Mouse (Mus musculus): Measurements from ENCODE around the gene Ttc34. TPM values are rescaled to one million over a fixed set of nuclear protein-coding genes. Genes with fewer than 3 reads are reported as not detected.

Gene Ttc34
- polyA plus RNA-seq, 1 experiment from 2014 or later, result 2.1 TPM

DNA sequence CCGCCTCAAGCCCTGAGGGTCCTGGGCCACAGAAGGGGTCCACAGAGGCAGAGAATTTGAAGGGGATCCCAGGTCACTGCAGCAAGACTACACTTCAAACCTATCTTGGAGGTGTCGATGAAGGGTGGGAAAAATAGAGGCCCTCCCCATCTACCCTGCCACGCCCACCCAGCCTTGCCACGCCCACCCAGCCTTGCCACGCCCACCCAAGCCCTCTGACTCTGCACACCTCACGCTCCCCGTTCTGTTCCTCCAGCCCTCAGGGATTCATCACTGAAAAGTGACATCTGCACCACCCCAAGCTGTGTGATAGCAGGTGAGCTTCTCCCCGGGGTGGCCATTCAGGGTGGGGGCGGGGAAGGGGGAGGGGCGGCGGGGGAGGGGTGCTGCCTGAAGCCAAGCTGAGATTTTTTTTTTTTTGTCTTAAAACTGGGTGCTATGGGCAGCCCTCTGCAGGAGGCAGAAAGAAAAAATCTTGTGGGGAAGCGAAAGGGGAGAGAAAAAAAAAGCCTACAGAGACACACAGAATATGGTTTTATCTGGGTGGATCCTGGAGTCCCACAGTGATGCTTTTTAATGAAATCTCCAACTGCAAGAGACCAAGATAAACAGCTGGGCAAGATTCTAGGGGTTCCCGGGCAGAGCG is 44.9 kb downstream of the Ttc34 start:
- no peak overlapping the region for H3K9ac ChIP-seq (replicated peaks; ENCODE audit: low read depth, low read length)
- no peak overlapping the region for H3K4me2 ChIP-seq (ENCODE audit: low read length)
- 36% methylated on average over 14 of the region's 14 CpGs for WGBS
- H3K9me3 ChIP-seq (ENCODE audit: control insufficient read depth, low read length), result no peaks in the 10 kb centered on the region
- no peak overlapping the region for H3K4me3 ChIP-seq (replicated peaks; ENCODE audit: low read length)
- no peaks in the 10 kb centered on the region for H3K27me3 ChIP-seq (replicated peaks; ENCODE audit: control insufficient read depth, insufficient read depth, low read length)
- H3K36me3 ChIP-seq (ENCODE audit: control insufficient read depth, insufficient read depth), result no peaks in the 10 kb centered on the region
- no peak overlapping the region for H3K27ac ChIP-seq (ENCODE audit: low read length)
- H3K4me1 ChIP-seq (replicated peaks; ENCODE audit: control insufficient read depth, insufficient read depth, low read length), result peaks cover 5% of the 10 kb centered on the region; the same call in 1 of the 2 replicates
- ATAC-seq, result no peak

DNA sequence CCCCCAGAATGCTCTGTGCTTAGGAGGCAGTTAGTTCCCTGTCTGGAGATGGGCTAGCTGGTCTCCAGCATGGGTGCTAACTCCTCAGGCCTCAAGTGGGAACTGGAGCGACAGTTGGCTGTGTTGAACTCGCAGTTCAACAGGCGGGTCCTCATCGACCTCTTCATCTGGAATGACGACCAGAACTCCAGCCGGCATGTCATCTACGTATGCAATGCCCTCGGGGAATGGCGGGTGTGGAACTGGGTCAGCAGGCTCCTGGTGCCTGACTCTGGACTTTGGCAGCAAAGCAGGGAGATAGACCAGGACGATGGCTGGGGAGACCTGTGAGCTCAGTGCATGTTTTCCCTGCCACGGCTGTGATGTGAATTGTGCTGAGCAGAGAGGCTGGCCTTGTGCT is 48.2 kb downstream of the Ttc34 start:
- no peak overlapping the region for H3K27ac ChIP-seq (ENCODE audit: low read length)
- no peak overlapping the region for H3K4me2 ChIP-seq (ENCODE audit: low read length)
- WGBS, result 89% methylated on average over 11 of the region's 11 CpGs
- H3K9me3 ChIP-seq (ENCODE audit: control insufficient read depth, low read length), result no peaks in the 10 kb centered on the region
- H3K4me1 ChIP-seq (replicated peaks; ENCODE audit: control insufficient read depth, insufficient read depth, low read length), result no peaks in the 10 kb centered on the region
- H3K4me3 ChIP-seq (replicated peaks; ENCODE audit: low read length), result no peak overlapping the region
- ATAC-seq, result no peak
- no peak overlapping the region for H3K9ac ChIP-seq (replicated peaks; ENCODE audit: low read depth, low read length)
- H3K36me3 ChIP-seq (ENCODE audit: control insufficient read depth, insufficient read depth), result no peaks in the 10 kb centered on the region
- no peaks in the 10 kb centered on the region for H3K27me3 ChIP-seq (replicated peaks; ENCODE audit: control insufficient read depth, insufficient read depth, low read length)

DNA sequence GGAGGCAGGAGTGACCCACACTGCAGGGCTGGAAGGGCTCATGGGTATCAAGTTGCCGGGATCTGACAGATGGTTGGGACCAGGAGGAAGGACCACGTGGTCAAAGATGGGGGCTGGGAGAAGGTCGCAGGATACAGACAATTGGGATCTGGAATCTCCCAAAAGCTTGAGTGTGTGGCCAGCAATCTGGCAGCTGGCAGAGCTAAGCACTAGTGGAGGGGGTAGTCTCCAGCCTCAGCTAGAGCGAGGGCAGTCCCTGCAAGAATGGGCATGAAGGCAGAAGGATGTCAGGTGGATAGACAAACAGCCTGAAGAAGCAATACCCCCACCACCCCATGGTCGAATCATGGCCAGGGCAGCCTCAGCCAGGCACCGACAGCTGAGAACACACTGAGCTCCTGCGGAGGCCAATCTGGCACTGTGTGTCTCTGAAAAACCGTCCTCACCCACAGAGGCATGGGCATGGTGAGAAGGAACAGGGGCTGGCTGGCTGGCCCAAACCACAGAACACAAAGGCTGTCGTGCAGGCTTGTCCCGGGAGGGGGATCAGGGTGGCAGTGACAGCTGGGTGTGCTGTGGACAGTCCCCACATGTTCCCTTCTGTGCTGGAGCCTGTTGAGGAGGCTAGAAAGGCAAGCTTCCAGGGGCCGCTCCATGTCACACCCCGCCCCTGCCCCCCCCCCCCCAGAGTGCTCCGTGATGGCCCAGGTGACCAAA is 49.8 kb downstream of the Ttc34 start:
- Histone ChIP-seq H3K27me3 (replicated peaks; ENCODE audit: control insufficient read depth, insufficient read depth, low read length) (no peaks in the 10 kb centered on the region), H3K4me3 (replicated peaks; ENCODE audit: low read length) (no peak overlapping the region), H3K9me3 (ENCODE audit: control insufficient read depth, low read length) (no peaks in the 10 kb centered on the region), H3K9ac (replicated peaks; ENCODE audit: low read depth, low read length) (no peak overlapping the region), H3K4me2 (ENCODE audit: low read length) (no peak overlapping the region), H3K27ac (ENCODE audit: low read length) (no peak overlapping the region), H3K36me3 (ENCODE audit: control insufficient read depth, insufficient read depth) (no peaks in the 10 kb centered on the region), H3K4me1 (replicated peaks; ENCODE audit: control insufficient read depth, insufficient read depth, low read length) (no peaks in the 10 kb centered on the region)
- 70% methylated on average over 13 of the region's 13 CpGs for WGBS
- no peak for ATAC-seq

DNA sequence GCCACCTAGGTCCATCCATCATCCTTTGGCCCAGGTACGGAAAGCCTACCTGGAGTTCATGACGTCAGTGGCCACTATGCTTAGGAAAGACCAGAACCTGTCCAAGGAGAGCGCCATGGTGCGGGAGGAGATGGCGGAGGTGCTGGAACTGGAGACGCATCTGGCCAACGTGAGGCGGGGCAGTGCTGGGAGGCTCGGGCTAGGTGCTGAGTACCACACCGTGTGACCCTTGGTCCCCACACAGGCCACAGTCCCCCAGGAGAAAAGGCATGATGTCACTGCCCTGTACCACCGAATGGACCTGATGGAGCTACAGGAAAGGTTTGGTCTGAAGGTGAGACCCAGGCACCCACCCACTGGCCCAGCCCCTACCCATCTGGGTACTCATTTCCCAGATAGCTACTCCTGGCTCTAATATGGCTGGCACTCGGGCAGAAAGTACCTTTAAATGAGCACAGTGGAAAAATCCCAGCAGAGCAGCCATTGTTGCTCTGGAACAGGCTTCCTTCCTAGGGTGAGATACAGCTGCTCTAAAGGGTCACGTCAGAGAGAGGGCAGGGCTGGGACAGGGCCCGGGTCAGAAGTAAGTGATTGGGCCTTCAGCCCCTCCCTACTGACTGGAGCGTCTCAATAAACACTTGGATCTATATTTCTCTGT is 50.5 kb downstream of the Ttc34 start:
- Histone ChIP-seq H3K27me3 (replicated peaks; ENCODE audit: control insufficient read depth, insufficient read depth, low read length) (no peaks in the 10 kb centered on the region), H3K36me3 (ENCODE audit: control insufficient read depth, insufficient read depth) (no peaks in the 10 kb centered on the region), H3K4me1 (replicated peaks; ENCODE audit: control insufficient read depth, insufficient read depth, low read length) (no peaks in the 10 kb centered on the region), H3K4me3 (replicated peaks; ENCODE audit: low read length) (no peak overlapping the region), H3K9ac (replicated peaks; ENCODE audit: low read depth, low read length) (no peak overlapping the region), H3K9me3 (ENCODE audit: control insufficient read depth, low read length) (no peaks in the 10 kb centered on the region), H3K4me2 (ENCODE audit: low read length) (no peak overlapping the region), H3K27ac (ENCODE audit: low read length) (no peak overlapping the region)
- ATAC-seq, result no peak
- 82% methylated on average over 15 of the region's 15 CpGs for WGBS

DNA sequence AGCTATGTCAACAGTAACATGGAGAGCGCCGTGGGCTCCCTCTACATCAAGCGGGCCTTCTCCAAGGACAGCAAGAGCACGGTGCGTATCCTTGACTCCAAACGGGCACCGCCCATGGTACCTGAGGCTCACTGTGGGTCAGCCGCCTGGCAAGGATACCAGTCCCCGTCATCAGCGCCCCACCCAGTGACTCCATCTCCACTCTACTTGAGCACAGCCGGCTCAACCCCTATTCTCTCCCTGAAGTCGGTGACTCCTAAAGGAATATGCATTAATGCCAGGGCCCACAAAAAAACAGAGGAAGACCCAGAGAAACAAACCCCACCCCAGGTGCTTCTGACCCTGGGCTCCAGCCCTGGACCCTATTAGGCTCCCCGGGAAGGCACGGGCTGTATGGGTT is 53.6 kb downstream of the Ttc34 start:
- Histone ChIP-seq H3K36me3 (ENCODE audit: control insufficient read depth, insufficient read depth) (no peaks in the 10 kb centered on the region), H3K27ac (ENCODE audit: low read length) (no peak overlapping the region), H3K9ac (replicated peaks; ENCODE audit: low read depth, low read length) (no peak overlapping the region), H3K4me3 (replicated peaks; ENCODE audit: low read length) (no peak overlapping the region), H3K4me2 (ENCODE audit: low read length) (no peak overlapping the region), H3K4me1 (replicated peaks; ENCODE audit: control insufficient read depth, insufficient read depth, low read length) (no peaks in the 10 kb centered on the region), H3K27me3 (replicated peaks; ENCODE audit: control insufficient read depth, insufficient read depth, low read length) (no peaks in the 10 kb centered on the region), H3K9me3 (ENCODE audit: control insufficient read depth, low read length) (no peaks in the 10 kb centered on the region)
- ATAC-seq, result no peak
- 92% methylated on average over 14 of the region's 14 CpGs for WGBS

DNA sequence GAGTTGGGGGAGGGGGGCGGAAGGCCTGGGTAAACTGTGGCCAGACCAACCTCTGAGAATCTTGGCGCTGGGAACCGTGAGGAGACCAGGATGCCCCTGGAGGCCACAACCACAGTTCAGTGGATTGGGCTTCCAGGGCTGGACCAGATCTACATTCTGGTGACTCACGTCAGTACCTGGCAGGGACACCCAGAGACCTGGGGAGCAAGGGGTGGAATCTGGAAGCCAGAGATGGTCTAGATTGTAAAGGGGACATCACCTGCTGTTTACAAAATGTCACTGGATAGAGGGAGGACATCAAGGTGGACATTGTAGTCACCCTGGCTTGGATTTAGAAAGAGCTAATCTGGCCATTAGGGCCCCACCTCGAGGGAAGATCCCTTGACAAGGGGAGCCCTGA is 58.3 kb downstream of the Ttc34 start:
- Histone ChIP-seq H3K36me3 (ENCODE audit: control insufficient read depth, insufficient read depth) (no peaks in the 10 kb centered on the region), H3K9me3 (ENCODE audit: control insufficient read depth, low read length) (no peaks in the 10 kb centered on the region), H3K4me1 (replicated peaks; ENCODE audit: control insufficient read depth, insufficient read depth, low read length) (peaks cover 14% of the 10 kb centered on the region), H3K9ac (replicated peaks; ENCODE audit: low read depth, low read length) (no peak overlapping the region), H3K4me3 (replicated peaks; ENCODE audit: low read length) (no peak overlapping the region), H3K27ac (ENCODE audit: low read length) (no peak overlapping the region), H3K4me2 (ENCODE audit: low read length) (no peak overlapping the region), H3K27me3 (replicated peaks; ENCODE audit: control insufficient read depth, insufficient read depth, low read length) (no peaks in the 10 kb centered on the region)
- ATAC-seq, result no peak
- 86% methylated on average over 5 of the region's 5 CpGs for WGBS

DNA sequence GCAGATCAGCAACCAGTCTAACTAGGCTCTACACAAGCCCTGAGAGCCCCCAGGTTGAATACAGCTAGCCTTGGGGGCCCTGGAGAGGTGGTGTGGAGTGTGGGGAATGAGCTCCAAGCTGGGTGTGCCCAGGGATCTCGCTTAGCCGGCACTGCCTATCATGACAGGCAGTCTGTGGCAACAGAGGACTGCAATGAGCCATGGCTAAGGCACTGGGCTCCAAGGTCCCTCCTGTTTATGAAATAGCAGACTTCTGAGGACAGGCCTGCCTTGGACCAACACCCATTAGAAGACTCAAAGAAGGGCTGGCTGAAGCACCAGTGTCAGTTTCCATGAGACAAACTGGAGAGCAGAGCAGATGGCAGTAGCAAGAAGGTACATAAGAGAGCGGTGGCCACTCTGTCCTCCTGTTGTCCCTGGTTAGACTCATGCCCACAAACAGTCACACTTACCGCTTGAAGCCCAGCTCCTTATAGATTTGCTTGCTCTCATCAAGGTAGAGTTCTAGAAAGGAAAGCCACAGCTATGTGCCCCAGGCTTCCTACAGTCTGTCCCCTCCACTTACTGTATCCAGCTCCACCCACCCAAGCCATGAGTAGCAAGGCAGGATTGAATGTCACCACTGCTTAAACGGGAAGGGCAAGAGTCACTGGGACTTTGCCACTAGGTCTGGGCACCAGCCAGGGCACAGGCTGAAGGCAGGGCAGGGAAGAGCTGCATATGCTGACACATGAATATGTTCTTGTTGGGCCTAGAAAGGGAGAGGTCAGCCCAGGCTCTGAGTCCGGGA is 60.6 kb downstream of the Ttc34 start:
- ATAC-seq, result no peak
- no peaks in the 10 kb centered on the region for H3K9me3 ChIP-seq (ENCODE audit: control insufficient read depth, low read length)
- H3K9ac ChIP-seq (replicated peaks; ENCODE audit: low read depth, low read length), result peak overlapping the region; percentile 79
- no peaks in the 10 kb centered on the region for H3K27me3 ChIP-seq (replicated peaks; ENCODE audit: control insufficient read depth, insufficient read depth, low read length)
- H3K4me3 ChIP-seq (replicated peaks; ENCODE audit: low read length), result peak overlapping the region; percentile 55
- no peaks in the 10 kb centered on the region for H3K36me3 ChIP-seq (ENCODE audit: control insufficient read depth, insufficient read depth)
- H3K27ac ChIP-seq (ENCODE audit: low read length), result no peak overlapping the region
- WGBS, result 70% methylated on average over 6 of the region's 6 CpGs
- peak overlapping the region; percentile 93 for H3K4me2 ChIP-seq (ENCODE audit: low read length)
- H3K4me1 ChIP-seq (replicated peaks; ENCODE audit: control insufficient read depth, insufficient read depth, low read length), result peaks cover 14% of the 10 kb centered on the region

DNA sequence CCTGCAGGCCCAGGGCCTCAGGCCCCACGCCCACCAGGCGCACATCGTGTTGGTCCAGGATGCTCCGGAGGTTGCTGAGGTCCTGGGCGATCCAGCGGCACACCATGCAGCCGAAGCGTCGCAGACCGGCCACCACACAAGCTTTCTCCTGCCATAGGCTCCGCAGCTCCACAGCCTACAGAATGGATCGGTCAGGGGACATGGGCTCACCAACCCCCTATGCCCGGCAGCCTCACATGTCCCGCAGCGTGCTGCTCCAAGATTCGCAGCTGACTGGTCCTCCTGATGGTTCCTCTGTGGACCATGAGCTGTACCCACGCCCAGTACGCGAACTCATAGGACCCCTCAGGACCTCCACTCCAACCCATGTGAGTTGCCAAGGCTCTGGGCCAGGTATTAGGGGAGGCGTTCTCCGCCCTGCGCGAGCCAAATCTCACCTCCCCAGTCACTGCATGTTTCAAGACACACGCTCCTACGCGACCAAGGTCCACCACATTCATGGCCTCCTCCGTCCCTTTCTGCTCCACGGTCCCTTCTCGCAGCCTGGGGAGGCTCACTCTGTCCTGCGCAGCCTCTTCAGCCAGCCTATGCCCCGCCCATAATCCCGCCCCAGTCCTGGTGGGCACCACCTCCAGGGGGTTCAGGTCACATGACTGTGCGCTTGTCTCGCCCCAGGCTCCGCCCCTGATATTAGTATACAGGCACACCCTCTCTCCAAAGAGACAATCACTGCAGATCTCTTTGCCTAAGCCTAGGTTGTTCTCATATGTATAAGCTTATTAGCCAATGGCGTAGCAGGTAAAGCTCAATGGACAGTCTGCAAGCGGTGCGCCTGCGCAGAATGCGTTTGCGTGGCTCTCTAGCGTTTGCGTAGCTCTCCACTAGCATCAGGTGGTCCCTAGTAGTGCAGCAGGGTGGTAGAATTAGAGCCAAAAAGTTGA is 61.5 kb downstream of the Ttc34 start, which contains the start of gene Fam213b:
TSS of gene Fam213b (minus strand) at position 630 of the 941 bp plus-strand sequence.
- H3K27me3 ChIP-seq (replicated peaks; ENCODE audit: control insufficient read depth, insufficient read depth, low read length), result no peaks in the 10 kb centered on the region
- peak within 1 kb of the TSS; percentile 93 for H3K4me2 ChIP-seq (ENCODE audit: low read length)
- peak within 1 kb of the TSS; percentile 79 for H3K9ac ChIP-seq (replicated peaks; ENCODE audit: low read depth, low read length)
- H3K27ac ChIP-seq (ENCODE audit: low read length), result peak within 1 kb of the TSS; percentile 29; the same call in 1 of the 2 replicates
- ATAC-seq, result peak; percentile 97
- WGBS, result 2% methylated on average over 43 of the region's 43 CpGs
- H3K4me3 ChIP-seq (replicated peaks; ENCODE audit: low read length), result peak within 1 kb of the TSS; percentile 55
- no peaks in the 10 kb centered on the region for H3K9me3 ChIP-seq (ENCODE audit: control insufficient read depth, low read length)
- H3K4me1 ChIP-seq (replicated peaks; ENCODE audit: control insufficient read depth, insufficient read depth, low read length), result peaks cover 14% of the 10 kb centered on the region
- no peaks in the 10 kb centered on the region for H3K36me3 ChIP-seq (ENCODE audit: control insufficient read depth, insufficient read depth)

Data from forebrain, embryonic 16.5 days (tissue).